Mouse (Mus musculus) layer of hippocampus, postnatal 25 days (tissue): ENCODE data around the gene Slc46a1. TPM values are rescaled to one million over a fixed set of nuclear protein-coding genes. Genes with fewer than 3 reads are reported as not detected.
A peak's percentile ranks its signal among the peaks of the same experiment; 100 is the strongest.

Experiments
- DNase-seq, 2 experiments: peaks; one replicate each; pipeline ENCODE4 v3.0.0; 2022; ENCODE audit warnings: mixed read lengths in 2 of 2, low spot score in 1 of 2; ENCODE audit errors: extremely low spot score in 1 of 2
- total RNA-seq, 2 experiments: library from RNA; stranded (reverse); gene quantifications; 2 replicates each; pipeline ENCODE4 v1.2.3; 2021

Slc46a1 gene
- total RNA-seq, 2 experiments from 2014 or later, result 10.6 to 11.2 TPM

GRCm38 (mm10) chr11:78500623-78501202 is 35.2 kb downstream of the Slc46a1 start:
- DNase-seq, result no peak

GRCm38 (mm10) chr11:78501529-78501928 is 36.0 kb downstream of the Slc46a1 start:
- no peak for DNase-seq

- peak in 1 of 2 experiments; percentile 44 for DNase-seq
These were observed 37.6 kb downstream of the Slc46a1 start, which contains the start of gene Sebox for GRCm38 (mm10) chr11:78502909-78503650. Sebox (plus strand) TSS chr11:78503447.

- no peak for DNase-seq
These were observed 39.9 kb downstream of the Slc46a1 start for GRCm38 (mm10) chr11:78505430-78505829.

- no peak for DNase-seq
These were observed 43.7 kb downstream of the Slc46a1 start for GRCm38 (mm10) chr11:78509148-78509547.

- peak; percentile 78 to 79 for DNase-seq
These were observed 46.8 kb downstream of the Slc46a1 start, which contains the start of the genes Tmem199 and Poldip2 for GRCm38 (mm10) chr11:78512025-78512957. Tmem199 (minus strand) TSS chr11:78512172. Poldip2 (plus strand) TSS chr11:78512193.

GRCm38 (mm10) chr11:78513106-78513790 is 47.8 kb downstream of the Slc46a1 start:
- DNase-seq, result no peak

GRCm38 (mm10) chr11:78515549-78516325 is 50.2 kb downstream of the Slc46a1 start:
- no peak for DNase-seq

- no peak for DNase-seq
These were observed 53.4 kb downstream of the Slc46a1 start for GRCm38 (mm10) chr11:78518931-78519330.

Other genes with a start within 250 kb of the Slc46a1 start
- gene Sdf2, start 220.0 kb upstream of the Slc46a1 start, total RNA-seq, result 10 to 100 TPM; 61.1 to 69.4 TPM
- 100 to 1,000 TPM; 110 to 123 TPM for gene Supt6, start 219.7 kb upstream of the Slc46a1 start, total RNA-seq
- gene 2610507B11Rik, start 203.9 kb upstream of the Slc46a1 start, total RNA-seq, result 100 to 1,000 TPM; 193 to 209 TPM
- 1 to 10 TPM; 4.0 to 5.6 TPM for gene BC030499, start 174.9 kb upstream of the Slc46a1 start, total RNA-seq
- gene Spag5, start 164.2 kb upstream of the Slc46a1 start, total RNA-seq, result 1 to 10 TPM; 4.2 to 4.6 TPM
- gene Aldoc, start 142.7 kb upstream of the Slc46a1 start, total RNA-seq, result 100 to 1,000 TPM; 852 to 862 TPM
- 10 to 100 TPM; 62.2 to 65.8 TPM for gene Pigs, start 137.3 kb upstream of the Slc46a1 start, total RNA-seq
- 10 to 100 TPM; 29.6 to 32.5 TPM for gene Unc119, start 122.2 kb upstream of the Slc46a1 start, total RNA-seq
- not detected for gene Foxn1, start 79.1 kb upstream of the Slc46a1 start, total RNA-seq
- not detected for gene Slc13a2, start 43.5 kb upstream of the Slc46a1 start, total RNA-seq
- gene Sarm1, start 32.1 kb downstream of the Slc46a1 start, total RNA-seq, result 10 to 100 TPM; 39.5 to 40.8 TPM
- gene Vtn, start 33.4 kb downstream of the Slc46a1 start, total RNA-seq, result 10 to 100 TPM; 57.9 to 64.0 TPM
- gene Sebox, start 37.8 kb downstream of the Slc46a1 start, total RNA-seq, result 1 to 10 TPM; 5.0 to 5.5 TPM
- 10 to 100 TPM; 40.7 to 44.5 TPM for gene Tmem199, start 46.5 kb downstream of the Slc46a1 start, total RNA-seq
- gene Poldip2, start 46.5 kb downstream of the Slc46a1 start, total RNA-seq, result 100 to 1,000 TPM; 122 TPM
- 10 to 100 TPM; 34.7 to 35.5 TPM for gene Tnfaip1, start 70.6 kb downstream of the Slc46a1 start, total RNA-seq
- gene Ift20, start 70.7 kb downstream of the Slc46a1 start, total RNA-seq, result 10 to 100 TPM; 80.0 to 83.0 TPM
- gene Tmem97, start 85.1 kb downstream of the Slc46a1 start, total RNA-seq, result 10 to 100 TPM; 14.4 to 15.5 TPM
- 10 to 100 TPM; 42.5 to 45.1 TPM for gene Nlk, start 231.7 kb downstream of the Slc46a1 start, total RNA-seq